Mouse (Mus musculus) lung, postnatal 4 days (tissue): ENCODE results near the gene Drd5.

Experiments
- DNase-seq, 2 experiments: peaks; one replicate each; pipeline ENCODE4 v3.0.0; 2021

Gene Drd5

GRCm38 (mm10) chr5:38356927-38357326 is 37.8 kb downstream of the Drd5 start:
- no peak for DNase-seq

- no peak for DNase-seq
Measured at GRCm38 (mm10) chr5:38359716-38360115, 40.5 kb downstream of the Drd5 start.

- DNase-seq: no peak
Measured at GRCm38 (mm10) chr5:38364396-38364795, 45.2 kb downstream of the Drd5 start.

- no peak for DNase-seq
Measured at GRCm38 (mm10) chr5:38365521-38365920, 46.4 kb downstream of the Drd5 start.

GRCm38 (mm10) chr5:38366650-38367470 is 47.7 kb downstream of the Drd5 start:
- peak; percentile 29 to 69 for DNase-seq

- no peak for DNase-seq
Measured at GRCm38 (mm10) chr5:38371308-38371707, 52.1 kb downstream of the Drd5 start.
